ENCODE assay signal across 26 mouse cellular contexts in the genomic region with DNA sequence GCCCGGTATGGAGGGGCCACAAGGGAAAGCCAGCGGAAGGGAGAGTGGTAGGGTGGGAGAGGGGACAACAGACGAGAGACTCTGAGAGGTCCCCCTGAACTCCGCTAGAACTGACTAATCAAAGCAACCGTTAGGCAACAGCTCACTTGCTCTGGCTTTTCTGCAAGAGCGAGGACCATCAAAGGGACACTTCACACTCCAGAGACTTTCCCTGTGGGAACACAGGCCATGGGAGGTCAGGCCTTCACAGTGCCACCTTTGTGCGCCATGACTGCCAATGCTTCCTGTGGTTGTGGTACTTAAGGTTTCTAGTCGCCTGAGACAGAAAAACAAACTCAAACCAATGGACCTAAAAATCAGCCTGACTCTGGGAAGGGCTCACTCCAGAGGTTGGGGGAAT. TPM values are rescaled to one million over a fixed set of nuclear protein-coding genes. Genes with fewer than 3 reads are reported as not detected.
"Had no signal": no experiment of that assay in that cellular context is flagged by ENCODE, and none has a peak within 500 bp of the region (broad histone marks: within the 10 kb centered on the region; RNA-seq: fewer than 3 reads in every experiment).

No protein-coding gene starts in this region.

- H3K36me3 ChIP-seq: intestine, embryonic 15.5 days; limb, embryonic 10.5 days; limb, embryonic 13.5 days; liver, embryonic 12.5 days; liver, embryonic 15.5 days; lung, embryonic 15.5 days; neural tube, embryonic 13.5 days; stomach, embryonic 15.5 days had no signal

- H3K4me2 ChIP-seq: intestine, embryonic 15.5 days; limb, embryonic 13.5 days; liver, embryonic 12.5 days; liver, embryonic 15.5 days; lung, embryonic 15.5 days; midbrain, embryonic 11.5 days; neural tube, embryonic 13.5 days; stomach, embryonic 15.5 days had no signal

- H3K4me1 ChIP-seq: liver, embryonic 12.5 days; liver, embryonic 15.5 days; stomach, embryonic 15.5 days had no signal

- H3K9ac ChIP-seq: intestine, embryonic 15.5 days; limb, embryonic 13.5 days; liver, embryonic 12.5 days; liver, embryonic 15.5 days; lung, embryonic 15.5 days; neural tube, embryonic 13.5 days; stomach, embryonic 15.5 days had no signal

- DNase-seq: kidney, adult 11 months; kidney, postnatal 14 days; layer of hippocampus, adult 9-11 months; liver; lung, adult 18-20 months; lung, postnatal 10 days; lung, postnatal 36 days; midbrain, embryonic 14.5 days; retina, postnatal 1 day; right cerebral cortex, postnatal 25 days; spleen, adult 18-20 months; thymus, postnatal 25 days had no signal

- ATAC-seq: intestine, embryonic 15.5 days; liver, embryonic 12.5 days had no signal

- H3K27ac ChIP-seq: intestine, embryonic 15.5 days; layer of hippocampus, adult 2 months; limb, embryonic 10.5 days; limb, embryonic 13.5 days; liver, embryonic 12.5 days; liver, embryonic 15.5 days; lung, embryonic 15.5 days; neural tube, embryonic 13.5 days; stomach, embryonic 15.5 days had no signal

- H3K27me3 ChIP-seq: intestine, embryonic 15.5 days; limb, embryonic 13.5 days; liver, embryonic 12.5 days; liver, embryonic 15.5 days; lung, embryonic 15.5 days; neural tube, embryonic 13.5 days; stomach, embryonic 15.5 days had no signal

- H3K9me3 ChIP-seq: intestine, embryonic 15.5 days; limb, embryonic 10.5 days; limb, embryonic 13.5 days; liver, embryonic 12.5 days; liver, embryonic 15.5 days; lung, embryonic 15.5 days; neural tube, embryonic 13.5 days; stomach, embryonic 15.5 days had no signal

- H3K4me3 ChIP-seq: intestine, embryonic 15.5 days; layer of hippocampus, adult 2 months; limb, embryonic 10.5 days; limb, embryonic 13.5 days; liver, embryonic 12.5 days; liver, embryonic 15.5 days; lung, embryonic 15.5 days; megakaryocyte, embryonic 14.5 days; neural tube, embryonic 13.5 days; stomach, embryonic 15.5 days had no signal

RNA-seq across cellular contexts. Expression of gene Best3, which starts 24.9 kb away (rescaled TPM):
- polyA plus RNA-seq: intestine, embryonic 15.5 days; liver, embryonic 12.5 days; midbrain, embryonic 11.5 days; neural tube, embryonic 13.5 days; thymus, postnatal 0 days had no signal

RNA-seq across cellular contexts. Expression of gene Lrrc10, which starts 34.1 kb away (rescaled TPM):
- polyA plus RNA-seq: intestine, embryonic 15.5 days; limb, embryonic 10.5 days; limb, embryonic 13.5 days; liver, embryonic 12.5 days; liver, embryonic 15.5 days; midbrain, embryonic 11.5 days; midbrain, embryonic 14.5 days; midbrain, postnatal 0 days; neural tube, embryonic 13.5 days; stomach, embryonic 15.5 days; thymus, postnatal 0 days had no signal

RNA-seq across cellular contexts. Expression of gene Gm10271, which starts 38.6 kb away (rescaled TPM):
- polyA plus RNA-seq: intestine, embryonic 15.5 days; large intestine, adult 2 months; limb, embryonic 10.5 days; limb, embryonic 13.5 days; liver, embryonic 12.5 days; liver, embryonic 15.5 days; lung, embryonic 15.5 days; midbrain, embryonic 11.5 days; midbrain, embryonic 14.5 days; midbrain, postnatal 0 days; neural tube, embryonic 13.5 days; stomach, embryonic 15.5 days; thymus, postnatal 0 days had no signal
